Mouse (Mus musculus) embryo, embryonic 9.5 days (tissue): Measurements from ENCODE around the gene Lrrc56.
"Not testable (repeated sequence)": the region's sequence is repeated elsewhere in the genome, so short reads cannot be mapped to it uniquely, and the experiment has no call there.

Source experiments
- DNase-seq: peaks from one replicate; pipeline ENCODE4 v3.0.0-alpha.2; 2017; ENCODE audit errors: extremely low spot score

Lrrc56 gene

GRCm38 (mm10) chr7:141217343-141218013 lies 23.5 kb downstream of the Lrrc56 start:
- no peak for DNase-seq

DNA sequence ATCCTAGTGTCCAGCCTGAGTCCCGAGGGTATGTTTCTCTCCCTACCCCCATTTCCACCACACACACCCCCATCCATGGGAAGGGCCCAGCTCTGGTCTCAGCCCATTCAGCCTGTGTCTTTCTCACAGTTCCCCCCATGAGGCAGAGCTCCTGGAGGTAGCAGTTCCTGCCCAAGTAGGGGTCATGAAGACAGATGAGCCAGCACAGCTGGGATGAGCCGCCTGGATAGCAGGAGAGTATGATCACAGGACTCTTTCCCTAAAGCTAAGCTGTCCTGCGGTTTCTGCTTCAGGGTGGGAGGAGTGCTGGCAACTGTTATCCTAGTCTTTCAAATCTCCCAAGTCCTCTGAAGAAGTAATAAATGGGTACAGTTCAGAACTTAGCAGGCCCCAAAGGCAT lies 24.2 kb downstream of the Lrrc56 start:
- DNase-seq: no peak

- no peak for DNase-seq
These were observed 24.7 kb downstream of the Lrrc56 start for GRCm38 (mm10) chr7:141218557-141219133.

- DNase-seq: no peak
These were observed 25.7 kb downstream of the Lrrc56 start for GRCm38 (mm10) chr7:141219558-141220099.

DNA sequence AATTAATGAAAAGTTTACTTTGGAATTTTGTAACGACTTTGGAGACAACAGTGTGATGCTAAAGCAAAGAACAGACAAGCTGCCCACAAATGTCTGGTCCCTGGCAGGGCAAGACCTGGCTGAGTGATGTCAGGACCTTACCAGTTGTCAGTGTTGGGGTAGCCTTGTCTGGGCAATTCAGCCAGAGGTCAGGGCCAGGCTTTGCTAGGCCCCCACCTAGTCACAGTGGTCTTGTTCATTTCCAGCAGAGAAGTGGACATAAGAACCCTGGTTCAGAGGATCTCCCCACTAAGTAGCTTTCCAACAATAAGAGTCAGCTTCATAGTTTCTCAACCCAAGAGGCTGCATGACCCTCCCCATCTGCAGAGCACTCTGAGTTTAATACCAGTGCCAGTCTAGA lies 26.4 kb downstream of the Lrrc56 start:
- no peak for DNase-seq

DNA sequence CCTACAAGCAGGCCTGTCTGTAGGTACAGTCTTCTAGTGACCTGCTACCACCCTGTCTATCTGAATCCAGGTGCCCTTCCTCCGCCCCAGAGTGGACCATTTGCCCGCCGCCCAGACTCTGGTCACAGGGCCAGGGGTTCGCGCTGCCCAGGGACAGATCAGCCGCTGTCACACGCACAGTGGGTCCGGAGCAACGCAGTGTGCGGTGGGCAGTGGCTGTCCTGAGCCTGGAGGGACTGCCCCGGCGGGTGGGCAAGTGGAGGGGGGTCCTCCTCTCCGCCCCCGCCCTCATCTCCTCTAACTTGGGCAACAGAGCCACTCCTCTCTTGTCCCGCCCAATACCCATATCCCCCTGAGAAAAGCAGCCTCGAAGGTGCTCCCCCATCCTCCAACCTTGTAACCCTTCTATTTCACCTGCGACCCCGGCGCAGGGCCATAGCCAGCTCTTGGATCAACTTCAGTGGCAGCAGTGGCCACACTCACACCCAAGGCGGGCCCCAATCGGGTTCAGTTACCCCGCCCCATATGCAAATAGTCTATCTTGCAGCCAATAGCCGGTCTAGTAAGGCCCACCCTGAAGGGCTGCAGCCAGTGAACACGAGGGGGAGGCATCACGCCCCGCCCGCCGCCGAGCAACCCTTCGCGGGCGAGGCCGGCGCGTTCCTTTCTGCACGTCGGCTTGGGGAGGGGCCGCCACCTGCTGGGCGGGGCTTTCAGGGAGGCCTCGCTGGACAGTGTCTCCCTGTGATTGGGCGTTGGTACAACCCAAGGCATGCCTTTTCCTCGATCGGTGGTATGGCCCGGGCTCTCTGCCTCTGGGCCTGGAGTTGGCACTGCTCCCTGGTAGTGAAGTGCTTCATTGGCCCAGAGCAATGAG lies 27.5 kb downstream of the Lrrc56 start:
- DNase-seq: peak; percentile 100

GRCm38 (mm10) chr7:141222126-141222467 lies 28.1 kb downstream of the Lrrc56 start:
- DNase-seq: no peak

- no peak for DNase-seq
These were observed 28.8 kb downstream of the Lrrc56 start for GRCm38 (mm10) chr7:141222696-141223215.

- no peak for DNase-seq
These were observed 32.6 kb downstream of the Lrrc56 start for GRCm38 (mm10) chr7:141226535-141226934.

- DNase-seq: no peak
These were observed 33.8 kb downstream of the Lrrc56 start for GRCm38 (mm10) chr7:141227796-141228195.

GRCm38 (mm10) chr7:141228279-141229067 lies 34.5 kb downstream of the Lrrc56 start, which contains the start of gene Phrf1:
TSS of gene Phrf1 (plus strand) at chr7:141228784.
- DNase-seq: peak; percentile 93

GRCm38 (mm10) chr7:141229702-141230101 lies 35.7 kb downstream of the Lrrc56 start:
- no peak for DNase-seq

- no peak for DNase-seq
These were observed 36.6 kb downstream of the Lrrc56 start for GRCm38 (mm10) chr7:141230570-141230969.

- no peak for DNase-seq
These were observed 37.2 kb downstream of the Lrrc56 start for GRCm38 (mm10) chr7:141231111-141231510.

- DNase-seq: no peak
These were observed 37.6 kb downstream of the Lrrc56 start for GRCm38 (mm10) chr7:141231551-141231950.

DNA sequence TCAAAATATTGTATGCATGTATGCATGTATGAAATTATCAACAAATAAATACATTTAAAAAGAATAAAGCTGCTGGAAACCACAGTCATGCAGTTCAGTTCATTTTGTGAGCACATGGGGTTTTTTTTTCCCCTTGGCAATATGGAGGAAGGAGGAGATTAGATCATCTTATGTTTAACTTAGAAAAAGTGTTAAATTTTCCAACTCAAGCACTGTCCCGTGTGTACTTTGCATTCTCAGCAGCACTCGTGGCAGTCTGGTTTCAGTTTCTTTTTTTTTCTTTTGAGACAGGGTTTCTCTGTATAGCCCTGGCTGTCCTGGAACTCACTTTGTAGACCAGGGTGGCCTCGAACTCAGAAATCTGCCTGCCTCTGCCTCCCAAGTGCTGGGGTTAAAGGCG lies 56.5 kb downstream of the Lrrc56 start:
- DNase-seq: not testable (repeated sequence)

DNA sequence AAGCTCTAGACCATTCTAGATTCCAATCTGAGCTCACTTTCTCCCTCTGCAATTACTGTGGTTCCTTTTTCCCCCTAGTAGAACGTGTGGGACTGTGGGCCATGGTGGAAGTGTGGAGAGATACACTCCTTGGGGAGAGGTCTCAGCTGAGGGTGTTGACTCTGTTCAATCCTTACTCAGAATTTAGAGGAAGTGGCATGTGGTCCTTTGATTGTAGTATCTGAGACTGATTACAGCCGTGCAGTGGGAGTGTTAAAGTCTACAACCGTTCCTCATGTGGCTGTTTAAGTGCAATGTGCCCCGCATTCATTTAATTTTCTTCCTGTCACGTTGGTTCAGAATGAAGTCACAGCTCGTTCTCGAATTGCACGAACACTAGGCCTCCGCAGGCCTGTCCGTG lies 62.2 kb downstream of the Lrrc56 start:
- no peak for DNase-seq
